Mouse (Mus musculus) small intestine, adult 2 months (tissue): Measurements from ENCODE around the gene Set.

ENCODE experiments used
- CTCF ChIP-seq: fragments of 200-500 bp; IDR thresholded peaks from 2 replicates; pipeline ENCODE4 v1.5.1; 2012; ENCODE audit warnings: low read depth, mild to moderate bottlenecking, control low read depth, inconsistent platforms, low read length, moderate library complexity, mixed read lengths; ENCODE audit not compliant: insufficient replicate concordance, insufficient read length; ENCODE audit errors: extremely low read depth
- POLR2A ChIP-seq: fragments of 200-500 bp; IDR thresholded peaks from 2 replicates; pipeline ENCODE4 v1.6.1; 2012; ENCODE audit warnings: low read depth, mild to moderate bottlenecking, control low read depth, inconsistent platforms, low read length, moderate library complexity

- no peak for TF ChIP-seq POLR2A
- TF ChIP-seq CTCF, result no peak
Measured at GRCm38 (mm10) chr2:30080181-30080800, 23.1 kb downstream of the Set start.
